Mouse (Mus musculus): ENCODE results near the gene Gpr108.

The Gpr108 gene

GRCm38 (mm10) chr17:57209330-57209729, 38.9 kb downstream of the Gpr108 start:
- no peak for ATAC-seq (ENCODE audit: low TSS enrichment)

GRCm38 (mm10) chr17:57207938-57208337, 40.3 kb downstream of the Gpr108 start:
- ATAC-seq (ENCODE audit: low TSS enrichment) = no peak

DNA sequence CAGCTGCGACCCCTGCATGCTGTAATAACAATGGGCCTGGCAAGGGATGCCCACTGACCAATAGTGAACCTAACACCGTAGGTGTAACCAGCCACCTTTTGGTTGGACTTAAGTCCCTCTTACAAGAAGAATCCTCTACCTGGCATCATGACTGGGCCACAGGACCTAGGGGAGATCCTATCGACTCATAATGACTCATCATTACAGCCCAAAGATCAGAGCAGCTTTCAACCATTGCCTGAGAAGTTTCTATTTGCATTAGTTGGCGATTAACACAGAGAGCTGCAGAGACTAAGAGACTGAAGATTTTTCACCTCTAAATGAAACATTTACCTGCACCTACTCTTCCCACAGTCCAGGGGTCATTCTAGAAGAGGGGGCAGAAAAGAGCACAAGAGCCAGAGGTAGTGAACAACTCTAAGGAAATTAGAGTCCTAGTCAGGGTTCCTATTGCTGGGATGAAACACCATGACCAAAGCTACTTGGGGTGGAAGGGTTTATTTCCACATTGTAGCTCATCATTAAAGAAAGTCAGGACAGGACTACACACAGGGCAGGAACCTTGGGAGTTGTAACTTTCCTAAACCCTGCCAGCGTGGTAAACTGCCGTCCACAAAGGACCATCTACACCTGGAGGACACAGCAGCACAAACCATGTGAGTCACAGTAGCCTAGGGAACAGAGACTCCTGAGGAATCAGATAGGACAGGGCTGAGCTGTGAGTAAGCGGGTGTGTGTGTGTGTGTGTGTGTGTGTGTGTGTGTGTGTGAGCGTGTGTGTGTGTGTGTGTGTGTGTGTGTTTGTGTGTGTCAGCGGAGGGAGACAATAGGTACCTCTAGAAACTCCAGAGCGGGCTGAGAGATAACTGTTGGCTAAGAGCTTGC, 46.2 kb downstream of the Gpr108 start:
- no peak for ATAC-seq (ENCODE audit: low TSS enrichment)

DNA sequence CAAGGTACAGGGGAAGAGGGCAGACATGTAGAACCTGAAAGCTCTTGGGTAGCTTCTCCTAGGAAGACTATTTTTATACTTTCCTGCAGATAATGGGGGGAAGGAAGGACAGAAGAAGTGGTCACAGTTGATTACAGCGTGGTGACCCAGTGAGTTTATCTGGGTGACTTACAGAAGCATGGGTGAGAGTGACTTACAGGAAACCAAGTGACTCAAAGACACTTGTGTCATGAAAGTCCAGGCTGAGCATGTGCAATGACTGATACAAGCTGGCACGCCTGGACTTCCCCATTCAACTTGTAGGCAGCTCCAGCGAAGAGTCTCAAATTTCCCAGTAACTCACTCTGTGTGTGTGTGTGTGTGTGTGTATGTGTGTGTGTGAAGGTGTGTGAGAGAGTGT, 50.0 kb downstream of the Gpr108 start:
- no peak for ATAC-seq (ENCODE audit: low TSS enrichment)

GRCm38 (mm10) chr17:57195326-57196010, 52.8 kb downstream of the Gpr108 start:
- ATAC-seq (ENCODE audit: low TSS enrichment) = no peak

DNA sequence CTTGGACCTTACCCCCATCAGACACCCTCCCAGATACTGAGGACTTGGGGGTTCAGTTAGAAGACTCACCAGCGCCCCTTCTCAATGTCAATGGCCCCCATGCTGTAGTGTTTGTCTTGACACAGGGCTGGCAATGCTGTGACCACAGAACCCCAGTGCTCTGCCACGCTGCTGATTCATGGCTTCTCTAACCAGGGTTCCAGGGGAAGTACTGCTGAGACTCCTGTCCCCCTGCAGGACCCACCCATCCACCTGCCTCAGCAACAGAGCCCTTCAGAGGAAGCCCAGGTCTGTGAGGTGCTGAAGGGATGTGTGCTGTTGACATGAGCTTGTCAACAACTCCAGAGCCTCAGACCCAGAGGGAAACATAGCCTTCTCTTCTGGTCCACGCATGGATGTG, 53.5 kb downstream of the Gpr108 start:
- no peak for ATAC-seq (ENCODE audit: low TSS enrichment)

DNA sequence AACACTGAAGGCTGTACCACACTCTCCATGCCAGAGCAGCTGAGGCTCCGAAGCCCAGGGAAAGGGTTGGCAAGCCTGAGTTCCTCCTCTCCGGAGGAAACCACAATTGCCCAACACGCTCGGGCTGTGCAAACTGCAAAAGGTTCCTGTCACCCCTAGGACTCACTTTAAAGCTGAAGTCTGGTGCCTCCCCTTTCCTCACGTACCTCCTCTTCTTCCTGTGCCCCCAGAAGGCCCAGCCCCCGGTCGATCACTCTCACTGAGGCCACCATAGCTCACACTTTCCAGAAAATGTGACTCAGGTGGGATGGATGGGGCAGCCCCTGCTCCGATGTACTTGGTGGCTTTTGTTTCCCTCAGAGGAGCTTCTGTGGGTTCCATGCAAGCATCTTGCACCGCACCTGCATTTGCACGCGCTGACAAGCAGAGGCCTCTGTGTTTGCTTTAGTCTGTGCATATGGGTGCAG, 54.2 kb downstream of the Gpr108 start, which contains the start of gene Tnfsf14:
Gene Tnfsf14 (minus strand): TSS at position 137 of the 467 bp plus-strand sequence.
- ATAC-seq (ENCODE audit: low TSS enrichment) = no peak

DNA sequence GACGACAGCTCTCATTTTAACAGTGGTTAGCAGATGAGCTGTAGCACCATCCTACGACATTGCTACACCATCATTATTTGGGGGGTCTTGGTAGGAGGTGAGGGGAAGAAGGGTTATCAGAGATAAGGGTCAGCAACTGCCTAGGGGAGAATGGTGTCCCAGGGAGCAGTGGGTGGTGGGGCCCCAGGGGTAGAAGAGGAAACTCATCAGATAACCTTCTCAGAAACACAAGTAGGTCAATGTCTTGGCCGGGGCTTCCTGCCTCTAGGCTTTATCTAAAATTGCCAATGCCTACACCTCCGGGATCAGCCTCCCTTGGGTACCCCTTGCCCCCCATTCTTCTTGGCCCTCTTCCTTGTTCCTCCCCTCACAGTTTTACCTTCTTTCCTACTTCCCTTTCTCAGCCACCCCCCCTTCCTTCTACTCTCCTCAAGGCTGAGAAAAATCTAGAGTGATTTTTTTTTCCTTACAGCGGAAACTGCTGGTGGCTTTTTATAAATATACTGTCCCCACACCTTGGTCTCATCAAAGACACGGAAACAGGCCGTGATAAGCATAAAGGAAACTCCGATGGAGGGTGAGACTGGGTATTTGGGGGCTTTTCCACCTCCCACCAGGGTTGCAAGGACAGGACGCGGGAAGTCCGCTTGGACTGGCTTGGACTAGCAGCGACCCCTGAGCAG, 59.6 kb downstream of the Gpr108 start:
- ATAC-seq (ENCODE audit: low TSS enrichment) = no peak

DNA sequence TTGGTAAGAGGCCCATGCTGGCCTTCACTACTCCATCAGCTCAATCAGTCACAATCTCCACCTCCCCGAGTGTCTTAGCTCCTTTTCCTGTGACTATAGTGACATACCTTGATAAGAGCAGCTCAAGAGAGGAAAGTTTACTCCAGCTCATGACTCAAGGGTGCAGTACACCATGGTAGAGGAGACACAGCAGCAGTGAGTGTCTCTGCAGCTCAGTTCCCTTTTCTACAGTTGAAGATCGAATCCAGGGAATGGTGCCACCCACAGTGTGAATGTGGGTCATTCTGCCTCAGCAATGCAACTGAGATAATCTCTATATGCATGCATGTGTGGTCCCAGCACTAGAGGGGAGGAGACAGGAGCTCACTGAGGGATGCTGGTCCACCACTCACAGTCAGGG, 62.6 kb downstream of the Gpr108 start:
- no peak for ATAC-seq (ENCODE audit: low TSS enrichment)

All from frontal cortex, adult (tissue).